Mouse (Mus musculus): ENCODE results near the gene Kcna1. TPM values are rescaled to one million over a fixed set of nuclear protein-coding genes. Genes with fewer than 3 reads are reported as not detected.

Kcna1 gene
- polyA plus RNA-seq, 2 experiments, result 0.88 to 1.6 TPM

DNA sequence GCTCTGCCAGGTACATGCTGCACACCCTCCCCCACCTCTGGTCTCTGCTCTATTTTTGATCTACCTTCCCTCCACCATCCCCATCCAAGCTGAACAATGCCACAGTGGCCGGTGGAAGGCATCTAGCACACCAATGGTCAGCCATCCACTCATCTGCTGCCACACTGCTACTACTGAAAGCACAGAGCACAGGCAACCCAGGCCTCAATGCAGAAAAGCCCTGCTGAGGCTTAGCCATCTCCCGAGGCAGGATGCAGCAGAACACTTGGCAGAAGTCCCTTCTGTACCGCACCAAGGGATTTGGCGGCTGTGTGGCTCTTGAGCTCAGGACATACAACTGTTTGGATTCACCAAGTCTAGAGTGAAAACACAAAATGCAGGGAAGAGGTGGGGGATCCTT is 35.4 kb downstream of the Kcna1 start:
- Histone ChIP-seq H3K9ac (ENCODE audit: low read depth, low read length, severe bottlenecking) (no peak overlapping the region), H3K9me3 (ENCODE audit: control insufficient read depth, low read length) (no peaks in the 10 kb centered on the region), H3K36me3 (ENCODE audit: control insufficient read depth, insufficient read depth, low read length) (no peaks in the 10 kb centered on the region), H3K27me3 (ENCODE audit: control insufficient read depth, insufficient read depth, low read length) (no peaks in the 10 kb centered on the region), H3K4me2 (replicated peaks; ENCODE audit: low read depth, low read length, severe bottlenecking) (no peak overlapping the region), H3K4me3 (replicated peaks; ENCODE audit: low read length) (no peak overlapping the region), H3K27ac (replicated peaks; ENCODE audit: low read depth, low read length) (no peak overlapping the region), H3K4me1 (ENCODE audit: control insufficient read depth, insufficient read depth, low read length) (no peaks in the 10 kb centered on the region)
- no peak for ATAC-seq (ENCODE audit: low FRiP score, low read depth)
- no peak for TF ChIP-seq POLR2A (IDR thresholded peaks at IDR 0.05; ENCODE audit: borderline replicate concordance, extremely low read depth, insufficient read depth, insufficient read length)
- WGBS, result 74% methylated on average over 4 of the region's 4 CpGs
- DNase-seq (ENCODE audit: low spot score), result no peak

DNA sequence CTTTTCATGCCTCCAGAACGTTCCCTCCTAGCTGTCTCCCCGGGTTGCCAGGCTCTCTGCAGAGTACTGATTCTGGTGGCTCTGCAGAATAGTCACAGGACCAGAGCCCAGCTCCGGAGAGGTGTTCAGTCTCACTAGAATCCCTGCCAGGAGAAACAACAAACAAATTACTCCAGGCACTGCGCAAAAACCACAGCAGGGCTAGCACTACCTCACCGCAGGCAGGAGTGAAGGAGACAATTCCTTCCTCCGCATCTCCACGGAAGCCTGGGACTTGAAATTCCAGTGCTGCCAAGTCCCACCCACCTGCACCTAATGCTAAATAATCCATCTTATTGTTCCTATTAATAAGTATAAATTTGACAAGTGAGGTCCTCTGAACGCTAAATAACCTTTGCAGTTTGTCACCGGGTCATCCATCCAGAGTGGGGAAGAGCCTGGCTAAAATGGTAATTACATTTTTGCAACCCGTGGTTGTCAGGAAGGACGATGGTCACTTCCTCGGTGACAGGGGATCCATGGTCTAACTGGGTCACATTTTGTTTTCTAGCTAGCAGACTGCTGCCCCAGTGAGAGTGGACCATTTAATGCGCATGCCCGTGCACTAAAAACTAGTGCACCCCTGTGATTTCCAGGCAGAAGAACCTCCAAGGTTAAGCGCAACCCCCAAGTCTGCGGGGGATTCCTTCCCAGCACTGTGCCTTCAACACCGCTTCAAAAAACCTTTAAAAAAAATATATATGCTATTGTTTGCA is 36.8 kb downstream of the Kcna1 start:
- Histone ChIP-seq H3K4me3 (replicated peaks; ENCODE audit: low read length) (no peak overlapping the region), H3K27ac (replicated peaks; ENCODE audit: low read depth, low read length) (no peak overlapping the region), H3K9ac (ENCODE audit: low read depth, low read length, severe bottlenecking) (no peak overlapping the region), H3K9me3 (ENCODE audit: control insufficient read depth, low read length) (no peaks in the 10 kb centered on the region), H3K4me1 (ENCODE audit: control insufficient read depth, insufficient read depth, low read length) (no peaks in the 10 kb centered on the region), H3K27me3 (ENCODE audit: control insufficient read depth, insufficient read depth, low read length) (no peaks in the 10 kb centered on the region), H3K4me2 (replicated peaks; ENCODE audit: low read depth, low read length, severe bottlenecking) (no peak overlapping the region), H3K36me3 (ENCODE audit: control insufficient read depth, insufficient read depth, low read length) (no peaks in the 10 kb centered on the region)
- 74% methylated on average over 17 of the region's 17 CpGs for WGBS
- no peak for DNase-seq (ENCODE audit: low spot score)
- ATAC-seq (ENCODE audit: low FRiP score, low read depth), result no peak
- no peak for TF ChIP-seq POLR2A (IDR thresholded peaks at IDR 0.05; ENCODE audit: borderline replicate concordance, extremely low read depth, insufficient read depth, insufficient read length)

GRCm38 (mm10) chr6:126601843-126602326 is 44.3 kb downstream of the Kcna1 start:
- WGBS, result 74% methylated on average over 13 of the region's 13 CpGs
- no peaks in the 10 kb centered on the region for H3K9me3 ChIP-seq (ENCODE audit: control insufficient read depth, low read length)
- DNase-seq (ENCODE audit: low spot score) (no peak), ATAC-seq (ENCODE audit: low FRiP score, low read depth) (no peak)
- no peaks in the 10 kb centered on the region for H3K36me3 ChIP-seq (ENCODE audit: control insufficient read depth, insufficient read depth, low read length)
- TF ChIP-seq POLR2A (IDR thresholded peaks at IDR 0.05; ENCODE audit: borderline replicate concordance, extremely low read depth, insufficient read depth, insufficient read length), result no peak
- H3K27ac ChIP-seq (replicated peaks; ENCODE audit: low read depth, low read length), result no peak overlapping the region
- no peaks in the 10 kb centered on the region for H3K4me1 ChIP-seq (ENCODE audit: control insufficient read depth, insufficient read depth, low read length)
- no peak overlapping the region for H3K4me3 ChIP-seq (replicated peaks; ENCODE audit: low read length)
- no peak overlapping the region for H3K4me2 ChIP-seq (replicated peaks; ENCODE audit: low read depth, low read length, severe bottlenecking)
- no peaks in the 10 kb centered on the region for H3K27me3 ChIP-seq (ENCODE audit: control insufficient read depth, insufficient read depth, low read length)
- H3K9ac ChIP-seq (ENCODE audit: low read depth, low read length, severe bottlenecking), result no peak overlapping the region

DNA sequence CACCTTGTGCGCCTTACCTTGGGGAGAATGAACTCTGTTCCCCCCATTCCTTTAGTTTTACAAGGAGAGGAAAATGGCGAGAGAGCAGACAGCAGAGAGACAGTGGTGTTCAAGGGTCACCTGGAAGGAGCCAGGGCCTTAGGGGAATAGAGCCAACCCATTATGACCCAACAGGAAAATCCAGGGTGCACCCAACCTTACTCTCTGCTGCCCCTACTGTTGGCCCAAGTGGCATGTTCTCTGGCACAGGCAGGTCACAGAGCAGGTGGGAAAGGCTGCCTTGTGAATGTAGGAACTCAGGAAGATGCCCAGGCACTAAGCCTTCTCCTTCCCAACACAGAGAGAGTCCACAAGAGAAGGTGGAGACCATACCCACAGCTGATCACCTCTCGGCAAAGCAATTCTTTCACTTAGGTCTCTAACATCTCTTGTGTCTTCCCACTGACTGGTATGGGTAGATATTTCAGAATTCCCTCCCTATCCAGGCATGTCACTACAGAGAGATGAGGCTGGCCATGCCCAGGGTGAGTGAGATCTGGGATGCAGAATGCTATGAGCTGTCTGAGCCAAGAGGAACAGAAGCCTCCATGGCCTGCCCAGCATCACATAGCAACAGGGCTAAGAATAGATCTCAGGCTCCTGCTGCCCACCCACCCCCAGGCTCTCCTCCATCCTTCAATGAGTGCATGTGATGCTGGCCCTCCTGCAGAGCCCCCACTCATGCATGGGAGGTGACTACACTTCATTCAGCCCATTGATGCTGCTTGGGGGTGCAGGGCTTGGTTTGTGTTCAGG is 46.8 kb downstream of the Kcna1 start:
- H3K36me3 ChIP-seq (ENCODE audit: control insufficient read depth, insufficient read depth, low read length), result no peaks in the 10 kb centered on the region
- H3K9ac ChIP-seq (ENCODE audit: low read depth, low read length, severe bottlenecking), result no peak overlapping the region
- H3K27me3 ChIP-seq (ENCODE audit: control insufficient read depth, insufficient read depth, low read length), result no peaks in the 10 kb centered on the region
- no peak overlapping the region for H3K4me2 ChIP-seq (replicated peaks; ENCODE audit: low read depth, low read length, severe bottlenecking)
- H3K4me3 ChIP-seq (replicated peaks; ENCODE audit: low read length), result no peak overlapping the region
- WGBS, result 91% methylated on average over 3 of the region's 3 CpGs
- H3K4me1 ChIP-seq (ENCODE audit: control insufficient read depth, insufficient read depth, low read length), result no peaks in the 10 kb centered on the region
- DNase-seq (ENCODE audit: low spot score) (no peak), ATAC-seq (ENCODE audit: low FRiP score, low read depth) (no peak)
- TF ChIP-seq POLR2A (IDR thresholded peaks at IDR 0.05; ENCODE audit: borderline replicate concordance, extremely low read depth, insufficient read depth, insufficient read length), result no peak
- H3K9me3 ChIP-seq (ENCODE audit: control insufficient read depth, low read length), result no peaks in the 10 kb centered on the region
- no peak overlapping the region for H3K27ac ChIP-seq (replicated peaks; ENCODE audit: low read depth, low read length)

- no peaks in the 10 kb centered on the region for H3K9me3 ChIP-seq (ENCODE audit: control insufficient read depth, low read length)
- no peak overlapping the region for H3K27ac ChIP-seq (replicated peaks; ENCODE audit: low read depth, low read length)
- no peak overlapping the region for H3K9ac ChIP-seq (ENCODE audit: low read depth, low read length, severe bottlenecking)
- WGBS, result 92% methylated on average over 4 of the region's 4 CpGs
- no peaks in the 10 kb centered on the region for H3K27me3 ChIP-seq (ENCODE audit: control insufficient read depth, insufficient read depth, low read length)
- H3K4me2 ChIP-seq (replicated peaks; ENCODE audit: low read depth, low read length, severe bottlenecking), result no peak overlapping the region
- DNase-seq (ENCODE audit: low spot score) (no peak), ATAC-seq (ENCODE audit: low FRiP score, low read depth) (no peak)
- no peaks in the 10 kb centered on the region for H3K36me3 ChIP-seq (ENCODE audit: control insufficient read depth, insufficient read depth, low read length)
- no peaks in the 10 kb centered on the region for H3K4me1 ChIP-seq (ENCODE audit: control insufficient read depth, insufficient read depth, low read length)
- H3K4me3 ChIP-seq (replicated peaks; ENCODE audit: low read length), result no peak overlapping the region
- no peak for TF ChIP-seq POLR2A (IDR thresholded peaks at IDR 0.05; ENCODE audit: borderline replicate concordance, extremely low read depth, insufficient read depth, insufficient read length)
Observed at GRCm38 (mm10) chr6:126597741-126598140, 48.4 kb downstream of the Kcna1 start.
